Mouse (Mus musculus) activated CD4-positive, CD25-positive, alpha-beta regulatory T cell, adult 4 months (primary cell): ENCODE measurements around the gene Ptprr. TPM values are rescaled to one million over a fixed set of nuclear protein-coding genes. Genes with fewer than 3 reads are reported as not detected.

Experiments
- ATAC-seq: one replicate; pipeline ENCODE4 v1.8.0; 2017
- polyA plus RNA-seq, 2 experiments: library from polyadenylated mRNA; unstranded; fragments of 100-300 nt; shearing (Covaris generic); gene quantifications; one replicate each; pipeline ENCODE4 v1.2.1; 2017

The Ptprr gene
- polyA plus RNA-seq, 2 experiments from 2014 or later: not detected

DNA sequence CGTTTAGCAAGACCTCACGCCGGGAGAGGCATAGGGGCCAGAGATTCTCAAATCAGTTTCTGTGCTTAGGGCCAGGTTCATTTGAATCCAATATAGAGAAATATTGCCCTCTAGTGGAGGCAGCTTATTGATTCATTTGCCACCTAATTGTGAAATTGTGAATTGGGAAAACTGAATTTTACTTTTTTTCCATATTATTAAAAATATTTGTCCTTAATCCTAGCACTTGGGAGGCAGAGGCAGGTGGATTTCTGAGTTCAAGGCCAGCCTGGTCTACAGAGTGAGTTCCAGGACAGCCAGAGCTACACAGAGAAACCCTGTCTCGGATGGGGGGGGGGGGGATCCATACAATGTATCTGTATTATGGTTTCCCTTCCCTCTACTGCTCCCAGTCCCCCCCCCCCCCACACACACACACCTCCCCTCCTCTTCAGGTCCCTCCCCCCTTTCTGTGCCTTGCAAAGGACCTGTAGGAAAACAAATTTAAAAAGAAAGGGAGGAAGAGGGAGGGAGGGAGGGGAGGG is 179.5 kb downstream of the Ptprr start:
- no peak for ATAC-seq

- ATAC-seq: no peak
Observed at GRCm38 (mm10) chr10:116199035-116199434, 181.0 kb downstream of the Ptprr start.

GRCm38 (mm10) chr10:116201542-116201941 is 183.5 kb downstream of the Ptprr start:
- ATAC-seq: no peak

- ATAC-seq: no peak
Observed at GRCm38 (mm10) chr10:116205580-116206358, 187.8 kb downstream of the Ptprr start.

DNA sequence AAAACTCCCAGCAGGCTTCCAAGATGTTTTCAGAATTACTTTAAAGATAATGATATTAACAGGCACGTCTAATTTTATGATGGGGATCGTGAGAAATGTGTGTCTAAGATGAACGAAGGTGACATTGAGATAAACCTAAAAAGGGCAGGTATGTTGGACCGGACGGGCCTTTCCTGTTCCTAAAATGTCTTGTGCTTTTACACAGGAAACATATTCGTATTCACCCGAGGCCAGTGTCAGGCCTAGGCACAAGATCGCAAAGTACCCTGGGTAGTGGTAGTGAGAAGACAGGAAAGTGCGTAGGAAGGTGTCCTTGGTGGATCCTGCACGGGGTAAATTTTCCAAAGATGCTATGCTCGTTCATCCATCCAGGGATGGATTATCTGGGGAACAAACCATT is 188.4 kb downstream of the Ptprr start:
- no peak for ATAC-seq

DNA sequence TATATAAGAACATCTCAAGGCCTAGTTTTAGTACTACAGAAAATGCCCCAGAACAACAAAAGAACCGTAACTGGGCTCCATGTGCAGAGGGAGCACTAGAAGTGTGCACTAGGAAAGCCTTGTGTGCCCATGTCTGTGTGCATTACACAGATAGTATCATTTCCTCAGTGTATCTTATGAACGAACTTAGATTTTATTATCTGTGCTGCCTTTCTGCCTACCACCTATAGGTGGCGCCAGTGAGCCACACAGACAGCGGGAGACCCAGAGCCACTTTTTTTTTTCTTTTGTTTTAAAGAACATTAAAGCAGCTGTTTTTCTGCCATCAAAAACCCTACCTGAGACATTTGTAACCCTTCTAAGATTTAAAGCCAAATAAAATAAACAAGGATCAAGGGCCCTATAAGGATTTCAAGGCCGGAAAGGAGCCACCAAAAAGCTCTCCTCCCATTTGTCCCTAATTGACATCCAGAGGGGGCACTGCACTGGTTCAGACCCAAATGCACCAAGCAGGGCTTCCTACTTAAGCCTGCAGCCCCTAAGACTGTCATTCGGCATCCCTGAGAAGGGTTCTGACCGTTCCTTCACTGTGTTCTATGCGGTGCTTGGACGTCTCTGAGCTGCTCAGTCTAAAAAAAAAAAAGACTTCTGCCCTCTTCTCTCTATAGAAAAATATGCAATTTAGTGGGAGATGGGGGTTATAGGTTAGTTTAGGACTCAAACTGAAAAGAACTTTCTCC is 190.1 kb downstream of the Ptprr start:
- peak; percentile 36 for ATAC-seq

DNA sequence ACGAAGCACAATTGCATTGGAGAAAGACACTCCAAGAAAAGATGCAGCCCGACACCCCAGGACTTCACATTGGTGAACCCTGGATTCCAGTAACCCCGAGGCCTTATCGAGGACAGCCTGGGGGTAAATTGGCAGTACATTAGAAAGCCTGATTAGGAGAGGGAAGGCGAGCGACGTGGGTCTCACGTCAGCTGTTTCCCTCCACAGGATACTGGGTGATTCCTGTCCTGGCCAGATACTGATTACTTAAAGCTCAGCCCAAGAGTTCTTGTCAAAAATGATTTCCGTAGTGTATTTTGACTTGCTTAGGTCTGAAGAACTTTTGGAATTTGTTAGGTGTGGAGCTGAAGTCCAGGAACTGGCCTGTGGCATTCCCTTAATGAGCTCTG is 190.7 kb downstream of the Ptprr start:
- no peak for ATAC-seq

- ATAC-seq: no peak
Observed at GRCm38 (mm10) chr10:116212127-116212526, 194.1 kb downstream of the Ptprr start.

- ATAC-seq: no peak
Observed at GRCm38 (mm10) chr10:116220336-116221118, 202.5 kb downstream of the Ptprr start.

DNA sequence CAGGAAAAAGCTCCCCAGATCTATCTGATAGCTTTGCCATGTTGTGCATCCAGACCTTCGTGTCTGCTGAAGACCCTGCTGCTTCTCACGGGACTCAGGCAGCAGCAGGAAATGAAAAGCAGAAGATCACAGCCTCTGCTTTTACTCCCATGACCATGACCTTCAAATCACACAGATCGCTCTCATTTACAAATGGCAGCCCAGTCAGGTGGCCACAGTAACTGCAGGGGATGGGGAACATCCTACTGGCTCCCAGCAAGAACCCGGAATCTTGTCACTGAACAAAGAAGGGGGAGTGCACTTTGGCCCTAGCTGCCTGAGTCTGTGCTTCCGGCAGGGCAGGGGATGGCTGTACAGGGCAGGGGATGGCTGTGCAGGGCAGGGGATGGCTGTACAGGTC is 217.3 kb downstream of the Ptprr start:
- ATAC-seq: no peak

- ATAC-seq: no peak
Observed at GRCm38 (mm10) chr10:116242200-116242599, 224.2 kb downstream of the Ptprr start.

- ATAC-seq: no peak
Observed at GRCm38 (mm10) chr10:116243373-116243772, 225.4 kb downstream of the Ptprr start.

DNA sequence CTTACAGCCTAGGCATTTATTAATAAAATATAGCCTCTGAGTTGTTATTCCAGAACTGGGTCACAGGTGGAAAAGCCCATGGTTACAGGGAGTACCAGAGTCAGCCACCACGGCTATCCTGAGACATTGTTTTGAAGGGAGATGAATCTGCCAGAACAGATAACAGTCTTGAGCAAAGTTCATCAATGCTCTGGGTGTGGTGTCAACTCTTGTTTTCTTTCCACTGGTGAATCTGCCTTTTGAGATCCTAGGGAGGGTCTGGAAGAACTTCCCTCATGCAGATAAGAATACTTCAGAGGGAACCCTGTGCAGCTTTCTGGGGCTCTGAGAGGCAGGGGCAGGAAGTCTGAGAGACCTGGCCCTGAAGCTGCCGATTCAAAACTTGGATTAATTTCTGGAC is 227.6 kb downstream of the Ptprr start:
- no peak for ATAC-seq

GRCm38 (mm10) chr10:116252668-116253067 is 234.7 kb downstream of the Ptprr start:
- no peak for ATAC-seq

GRCm38 (mm10) chr10:116253972-116254371 is 236.0 kb downstream of the Ptprr start:
- no peak for ATAC-seq

- ATAC-seq: no peak
Observed at GRCm38 (mm10) chr10:116259298-116259697, 241.3 kb downstream of the Ptprr start.

DNA sequence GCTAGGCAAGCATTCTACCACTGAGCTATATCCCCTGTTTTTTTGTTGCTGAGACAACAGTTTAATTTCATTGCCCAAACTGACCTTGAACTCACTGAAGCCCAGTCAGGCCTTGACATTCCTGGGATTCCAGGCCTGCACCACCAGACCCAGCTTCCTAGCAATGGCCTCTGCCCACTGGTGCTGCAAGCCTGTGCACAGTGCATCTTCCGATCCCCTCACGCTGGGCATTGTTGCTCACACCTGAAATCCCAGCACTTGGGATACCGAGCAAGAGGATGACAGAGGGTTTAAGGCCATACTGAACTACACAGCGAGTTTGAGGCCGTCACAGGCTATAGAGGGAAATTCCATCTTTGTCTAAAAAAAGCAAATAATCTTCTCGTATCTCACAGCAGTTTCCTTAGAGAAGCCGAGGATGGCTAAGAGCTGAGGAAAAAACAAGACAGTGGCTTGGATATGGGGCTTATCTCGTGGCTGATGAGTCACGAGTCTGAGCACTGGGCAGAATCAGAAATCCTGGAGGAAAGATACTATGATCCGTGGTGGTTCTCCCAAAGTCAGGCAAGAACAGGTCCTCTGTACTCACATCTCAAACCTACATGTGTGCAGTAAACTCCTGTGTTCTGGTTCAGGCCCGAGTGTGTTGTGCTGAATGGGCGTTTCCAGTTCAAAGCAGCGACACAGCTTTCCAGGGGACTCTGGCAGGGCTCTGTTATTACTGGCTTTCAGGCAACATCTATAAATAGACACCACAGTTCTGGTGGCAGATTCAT is 242.8 kb downstream of the Ptprr start:
- no peak for ATAC-seq

DNA sequence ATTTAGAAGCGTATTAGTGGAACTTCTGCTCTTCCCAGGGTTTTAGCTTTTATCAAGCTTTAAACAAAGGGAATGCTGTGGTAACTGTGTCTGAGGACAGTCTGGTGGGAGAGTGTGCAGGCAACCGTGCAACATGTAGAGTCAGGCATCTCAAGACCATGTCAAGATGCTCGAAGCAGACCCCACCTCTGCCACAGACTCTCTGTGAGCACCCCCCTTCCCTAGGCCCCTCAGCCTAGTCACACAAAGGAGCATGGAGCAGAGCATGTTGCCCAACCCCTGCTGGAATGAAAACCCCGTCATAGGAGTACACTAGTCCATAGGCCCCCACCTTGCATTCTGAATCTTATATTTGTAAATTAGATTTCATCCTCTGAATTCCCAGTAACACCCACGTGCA is 243.5 kb downstream of the Ptprr start:
- no peak for ATAC-seq

GRCm38 (mm10) chr10:116264521-116264920 is 246.5 kb downstream of the Ptprr start:
- no peak for ATAC-seq

DNA sequence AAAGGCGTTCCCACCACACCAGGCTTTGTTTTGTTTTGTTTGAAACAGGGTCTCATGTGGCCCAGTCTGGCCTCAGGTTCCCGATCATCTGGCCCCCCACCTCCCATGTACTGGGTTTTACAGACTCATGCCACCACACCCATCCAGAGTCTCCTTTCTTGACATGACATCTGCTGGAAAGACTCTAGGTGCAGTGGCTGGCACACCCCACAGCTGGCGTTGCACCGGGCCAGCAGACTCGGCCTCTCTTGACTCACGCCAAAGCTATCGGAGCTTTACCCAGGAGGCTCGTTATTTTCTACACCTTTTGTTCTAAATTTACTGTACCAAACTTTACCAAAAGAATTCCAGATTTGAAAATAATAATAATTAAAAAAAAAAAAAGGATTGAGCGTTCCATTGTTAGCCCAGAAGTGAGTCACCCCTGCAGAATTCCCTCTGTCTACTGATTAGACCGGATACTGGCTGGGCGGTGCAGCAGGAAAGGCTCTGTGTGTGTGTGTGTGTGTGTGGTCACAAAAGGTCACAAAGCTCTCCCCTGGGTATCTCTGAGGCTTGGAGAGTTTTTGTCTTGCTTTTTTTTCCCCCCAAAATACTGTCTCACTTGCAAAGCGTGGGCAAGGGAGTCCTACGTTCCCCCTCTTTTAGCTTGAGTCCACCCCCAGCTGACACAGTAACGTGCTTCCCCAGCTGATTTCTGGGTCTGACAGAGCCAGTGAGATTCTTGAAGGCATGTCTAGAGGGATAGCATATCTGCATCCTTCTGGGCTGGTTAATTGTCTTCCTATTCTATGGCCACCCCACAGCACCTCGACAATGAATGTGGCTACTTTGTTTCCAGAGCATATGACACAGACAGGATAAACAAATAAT is 248.8 kb downstream of the Ptprr start:
- no peak for ATAC-seq

- no peak for ATAC-seq
Observed at GRCm38 (mm10) chr10:116267434-116267822, 249.4 kb downstream of the Ptprr start.
